Mouse (Mus musculus) myocyte (in vitro differentiated cells): ENCODE measurements at regions not wholly inside any gene's neighbourhood (a gene's known extent, or its start where the extent isn't known, plus 50 kb on each side); places are given as distances from the start of the nearest gene placed in this dataset.

Source experiments
- H3K27me3 ChIP-seq: one replicate; pipeline ENCODE4 v1.6.1; 2011; ENCODE audit not compliant: control insufficient read depth, insufficient read depth, insufficient read length
- H3K36me3 ChIP-seq: one replicate; pipeline ENCODE4 v1.6.1; 2011; ENCODE audit not compliant: control insufficient read depth, insufficient read depth
- H3K4me2 ChIP-seq: one replicate; pipeline ENCODE4 v1.6.1; 2011; ENCODE audit warnings: low read depth, control low read depth
- H3K4me3 ChIP-seq: one replicate; pipeline ENCODE4 v1.5.1; 2011; ENCODE audit warnings: mild to moderate bottlenecking, control low read depth, moderate library complexity
- H3K79me2 ChIP-seq: one replicate; pipeline ENCODE4 v1.6.1; 2011; ENCODE audit not compliant: control insufficient read depth, insufficient read depth
- H3ac ChIP-seq: one replicate; pipeline ENCODE4 v1.6.1; 2011; ENCODE audit not compliant: control insufficient read depth, insufficient read length
- CEBPB ChIP-seq: IDR thresholded peaks from 2 replicates; pipeline ENCODE4 v1.6.1; 2011; ENCODE audit warnings: mild to moderate bottlenecking, moderate library complexity; ENCODE audit not compliant: poor library complexity, insufficient read depth, severe bottlenecking
- E2F4 ChIP-seq: IDR thresholded peaks from one replicate; pipeline ENCODE4 v1.6.1; 2011; ENCODE audit warnings: mild to moderate bottlenecking, control low read depth, moderate library complexity; ENCODE audit not compliant: insufficient read depth
- MAX ChIP-seq: IDR thresholded peaks from one replicate; pipeline ENCODE4 v1.6.1; 2011; ENCODE audit warnings: low read depth, mild to moderate bottlenecking, control low read depth
- MYOD1 ChIP-seq, 3 experiments: IDR thresholded peaks; one replicate each; pipeline ENCODE4 v1.6.1; 2011; ENCODE audit warnings: control low read depth in 2 of 3, low read depth in 2 of 3, mild to moderate bottlenecking in 2 of 3, moderate library complexity in 1 of 3; ENCODE audit not compliant: insufficient read length in 2 of 3, control insufficient read depth in 1 of 3
- MYOG ChIP-seq, 3 experiments: IDR thresholded peaks; one replicate each; pipeline ENCODE4 v1.6.1; 2011; ENCODE audit warnings: control low read depth in 2 of 3, low read depth in 2 of 3, mild to moderate bottlenecking in 2 of 3; ENCODE audit not compliant: insufficient read length in 2 of 3, control insufficient read depth in 1 of 3, insufficient read depth in 1 of 3
- POLR2A ChIP-seq: IDR thresholded peaks from one replicate; pipeline ENCODE4 v1.6.1; 2011; ENCODE audit warnings: low read depth, mild to moderate bottlenecking, control low read depth, moderate library complexity; ENCODE audit not compliant: insufficient read length
- POLR2AphosphoS2 ChIP-seq: IDR thresholded peaks from one replicate; pipeline ENCODE4 v1.6.1; 2011; ENCODE audit warnings: low read depth, control low read depth; ENCODE audit not compliant: insufficient read length
- REST ChIP-seq: IDR thresholded peaks from one replicate; pipeline ENCODE4 v1.6.1; 2011; ENCODE audit warnings: mild to moderate bottlenecking, control low read depth, moderate library complexity; ENCODE audit not compliant: insufficient read depth, insufficient read length
- SRF ChIP-seq: IDR thresholded peaks from one replicate; pipeline ENCODE4 v1.6.1; 2011; ENCODE audit warnings: low read depth; ENCODE audit not compliant: control insufficient read depth, insufficient read length
- TCF12 ChIP-seq: IDR thresholded peaks from one replicate; pipeline ENCODE4 v1.6.1; 2011; ENCODE audit warnings: mild to moderate bottlenecking, control low read depth; ENCODE audit not compliant: poor library complexity, insufficient read depth, severe bottlenecking
- TCF3 ChIP-seq: IDR thresholded peaks from one replicate; pipeline ENCODE4 v1.6.1; 2011; ENCODE audit warnings: low read depth, control low read depth; ENCODE audit not compliant: insufficient read length
- USF1 ChIP-seq: IDR thresholded peaks from one replicate; pipeline ENCODE4 v1.6.1; 2011; ENCODE audit warnings: low read depth, mild to moderate bottlenecking, control low read depth, moderate library complexity

GRCm38 (mm10) chr7:83095593-83095992 lies 228.5 kb downstream of the Mex3b start:
- Histone ChIP-seq H3K4me3 (no peak overlapping the region), H3K27me3 (no peaks in the 10 kb centered on the region), H3ac (no peak overlapping the region), H3K79me2 (no peaks in the 10 kb centered on the region), H3K4me2 (no peak overlapping the region), H3K36me3 (no peaks in the 10 kb centered on the region)
- TF ChIP-seq MYOD1 (IDR thresholded peaks at IDR 0.05; ENCODE audit: control insufficient read depth in 1 of 3, insufficient read length in 2 of 3, low read depth in 2 of 3), result peak in 2 of 3 experiments; percentile 83 to 90
- no peak for TF ChIP-seq POLR2A
- peak; percentile 57 for TF ChIP-seq TCF12
- no peak for TF ChIP-seq REST
- TF ChIP-seq USF1, result peak; percentile 40
- no peak for TF ChIP-seq CEBPB
- no peak for TF ChIP-seq E2F4
- TF ChIP-seq MYOG (IDR thresholded peaks at IDR 0.05; ENCODE audit: control insufficient read depth in 1 of 3, insufficient read depth in 1 of 3, insufficient read length in 2 of 3, low read depth in 2 of 3), result peak in 2 of 3 experiments; percentile 81 to 94
- no peak for TF ChIP-seq MAX
- TF ChIP-seq SRF, result no peak
- TF ChIP-seq TCF3, result no peak
- TF ChIP-seq POLR2AphosphoS2, result no peak

GRCm38 (mm10) chr7:83104426-83104825 lies 237.3 kb downstream of the Mex3b start:
- Histone ChIP-seq H3K36me3 (no peaks in the 10 kb centered on the region), H3K4me3 (no peak overlapping the region), H3ac (no peak overlapping the region), H3K79me2 (no peaks in the 10 kb centered on the region), H3K27me3 (no peaks in the 10 kb centered on the region), H3K4me2 (no peak overlapping the region)
- TF ChIP-seq USF1, result no peak

- Histone ChIP-seq H3K4me3 (no peak overlapping the region), H3ac (no peak overlapping the region), H3K27me3 (no peaks in the 10 kb centered on the region), H3K36me3 (no peaks in the 10 kb centered on the region), H3K79me2 (no peaks in the 10 kb centered on the region), H3K4me2 (no peak overlapping the region)
- TF ChIP-seq USF1 (no peak), E2F4 (no peak), MAX (no peak), TCF3 (no peak), TCF12 (no peak), REST (no peak), CEBPB (no peak), POLR2AphosphoS2 (no peak), POLR2A (no peak), MYOG (IDR thresholded peaks at IDR 0.05; ENCODE audit: control insufficient read depth in 1 of 3, insufficient read depth in 1 of 3, insufficient read length in 2 of 3, low read depth in 2 of 3) (no peak), MYOD1 (IDR thresholded peaks at IDR 0.05; ENCODE audit: control insufficient read depth in 1 of 3, insufficient read length in 2 of 3, low read depth in 2 of 3) (no peak), SRF (no peak)
Measured at GRCm38 (mm10) chr7:83105672-83106071, 238.5 kb downstream of the Mex3b start.

DNA sequence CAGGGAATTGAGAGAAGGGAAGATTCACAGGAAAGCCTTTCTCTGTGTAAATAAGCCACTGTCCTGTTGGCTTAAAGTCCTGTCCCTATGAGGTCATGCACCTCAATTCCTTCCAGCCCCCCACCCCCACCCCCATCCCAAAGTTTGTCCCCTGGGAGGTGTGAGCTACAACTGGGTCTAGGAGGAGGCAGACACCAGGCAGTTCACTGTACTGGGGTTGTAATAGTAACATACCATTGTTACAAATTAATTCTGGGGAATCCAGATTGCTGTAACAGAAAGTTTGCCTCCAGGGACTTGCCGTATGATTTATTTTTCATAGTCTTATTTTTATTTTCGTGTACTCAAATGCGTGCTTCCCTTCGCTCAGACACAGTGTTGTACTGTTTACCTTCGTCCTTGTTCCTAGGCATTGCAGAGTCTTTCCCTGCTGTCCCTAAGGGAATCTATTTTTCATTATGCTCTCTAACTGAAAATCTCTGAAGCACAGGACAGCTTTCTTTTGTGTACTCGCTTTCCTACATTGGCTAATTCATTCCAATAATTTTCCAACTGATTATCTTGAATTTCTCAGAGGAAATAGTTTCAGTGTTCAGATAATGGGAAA lies 244.2 kb downstream of the Mex3b start:
- Histone ChIP-seq H3K4me3 (no peak overlapping the region), H3K27me3 (no peaks in the 10 kb centered on the region), H3K36me3 (no peaks in the 10 kb centered on the region)

DNA sequence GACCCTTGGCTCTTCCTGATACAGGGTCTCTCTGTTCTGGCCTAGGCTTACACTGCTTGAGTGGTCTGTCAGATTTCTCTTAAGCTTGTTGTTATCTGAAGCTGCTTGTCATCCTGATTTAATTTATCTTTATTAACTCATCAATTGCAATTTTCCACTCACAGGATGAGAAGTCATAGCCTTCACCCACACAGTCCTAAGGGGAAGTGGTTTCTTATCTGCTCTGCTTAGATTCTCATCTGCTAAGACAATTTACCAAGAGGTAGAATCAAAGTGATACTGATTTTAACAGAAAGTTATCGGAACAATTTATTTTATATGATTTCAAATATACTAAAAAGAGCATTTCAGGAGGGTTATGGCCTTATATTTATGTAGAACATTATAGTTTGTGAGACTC lies 249.4 kb downstream of the Mex3b start:
- Histone ChIP-seq H3K27me3 (no peaks in the 10 kb centered on the region), H3K4me2 (no peak overlapping the region), H3K4me3 (no peak overlapping the region), H3K36me3 (no peaks in the 10 kb centered on the region), H3ac (no peak overlapping the region), H3K79me2 (no peaks in the 10 kb centered on the region)
- no peak for TF ChIP-seq TCF3
- no peak for TF ChIP-seq REST
- TF ChIP-seq E2F4, result no peak
- no peak for TF ChIP-seq CEBPB
- TF ChIP-seq POLR2AphosphoS2, result no peak
- no peak for TF ChIP-seq MYOG (IDR thresholded peaks at IDR 0.05; ENCODE audit: control insufficient read depth in 1 of 3, insufficient read depth in 1 of 3, insufficient read length in 2 of 3, low read depth in 2 of 3)
- no peak for TF ChIP-seq POLR2A
- TF ChIP-seq MYOD1 (IDR thresholded peaks at IDR 0.05; ENCODE audit: control insufficient read depth in 1 of 3, insufficient read length in 2 of 3, low read depth in 2 of 3), result no peak
- no peak for TF ChIP-seq SRF
- no peak for TF ChIP-seq MAX
- TF ChIP-seq USF1, result no peak
- TF ChIP-seq TCF12, result no peak

More for the DNA sequence above, 244.2 kb downstream of the Mex3b start:
- H3K4me2 ChIP-seq, result no peak overlapping the region
- TF ChIP-seq USF1, result no peak
- TF ChIP-seq REST, result no peak
- TF ChIP-seq POLR2A, result no peak
- no peak for TF ChIP-seq CEBPB
- no peak for TF ChIP-seq TCF12
- TF ChIP-seq MYOG (IDR thresholded peaks at IDR 0.05; ENCODE audit: control insufficient read depth in 1 of 3, insufficient read depth in 1 of 3, insufficient read length in 2 of 3, low read depth in 2 of 3), result no peak
- no peak for TF ChIP-seq MAX
- TF ChIP-seq E2F4, result no peak
- TF ChIP-seq TCF3, result no peak
- no peak for TF ChIP-seq SRF
- no peak for TF ChIP-seq MYOD1 (IDR thresholded peaks at IDR 0.05; ENCODE audit: control insufficient read depth in 1 of 3, insufficient read length in 2 of 3, low read depth in 2 of 3)
- no peak for TF ChIP-seq POLR2AphosphoS2
- H3ac ChIP-seq, result no peak overlapping the region
- no peaks in the 10 kb centered on the region for H3K79me2 ChIP-seq
